Mouse (Mus musculus): ENCODE data around the gene Nectin1. TPM values are rescaled to one million over a fixed set of nuclear protein-coding genes. Genes with fewer than 3 reads are reported as not detected.

Nectin1 gene
- total RNA-seq (2021), result 1 to 10 TPM; 7.7 to 9.7 TPM
- long read RNA-seq, experiment 1, partial matches to known transcripts, result 0 of 1 reads
- long read RNA-seq, experiment 1, other reads (novel, unspliced or antisense), result 1 of 1 reads
- long read RNA-seq, experiment 2, partial matches to known transcripts, result 0 of 2 reads
- long read RNA-seq, experiment 2, other reads (novel, unspliced or antisense), result 2 of 2 reads

DNA sequence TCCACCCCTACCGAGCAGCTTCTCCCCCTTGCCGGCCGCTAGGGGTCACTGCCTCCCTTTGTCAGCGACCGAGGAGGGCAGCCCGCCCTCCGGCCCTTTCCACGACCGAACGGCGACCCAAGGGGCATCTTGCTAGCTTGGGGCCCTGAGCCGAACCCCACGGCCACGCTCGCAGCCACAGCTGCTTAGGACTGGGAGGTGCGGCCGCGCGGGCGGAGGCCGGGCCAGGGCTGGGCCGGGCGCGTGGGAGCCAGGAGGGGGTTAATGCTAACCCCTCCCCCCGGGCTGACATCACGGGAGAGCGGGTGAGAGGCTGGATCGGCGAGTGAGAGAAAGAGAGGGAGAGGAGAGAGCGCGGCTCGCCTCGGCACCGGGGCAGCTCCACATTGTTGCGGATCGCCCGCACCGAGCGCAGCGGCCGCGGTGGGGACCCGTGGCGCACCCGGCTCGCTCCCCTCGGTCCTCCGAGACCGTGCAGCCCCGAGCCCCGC, at the start of gene Nectin1:
Gene Nectin1, plus strand, starts transcription at position 338 of the 491 bp plus-strand sequence.
- DNase-seq, result peak; percentile 88

DNA sequence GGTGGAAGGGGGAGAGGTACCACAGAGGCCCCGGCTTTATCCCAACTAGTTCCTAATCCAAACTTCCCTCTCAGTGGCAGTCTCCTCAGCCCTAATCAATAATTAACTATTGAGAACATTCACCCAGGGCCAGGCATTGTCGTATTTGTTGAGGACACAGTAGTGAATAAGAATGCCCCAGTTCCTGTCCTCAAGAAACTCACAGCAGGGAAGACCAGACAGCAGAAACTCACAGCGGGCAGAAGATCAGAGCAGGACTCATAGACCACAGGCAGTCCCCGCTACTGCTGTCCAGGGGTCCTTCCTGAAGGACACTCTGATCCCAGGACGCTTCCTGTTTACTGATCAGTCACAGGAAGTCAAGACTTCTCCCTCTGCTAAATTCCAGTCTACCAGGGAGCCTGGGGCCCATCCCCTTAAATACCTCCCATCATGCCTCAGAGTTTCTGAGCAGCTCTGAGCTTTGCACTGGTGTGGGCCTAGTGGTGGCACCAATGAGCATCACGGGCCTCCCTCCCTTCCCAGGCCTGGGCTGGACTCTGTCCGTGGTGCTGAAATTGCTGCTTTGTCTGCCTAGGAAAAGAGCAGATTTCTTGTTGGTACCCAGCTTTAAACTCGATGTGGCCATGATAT, 45.6 kb upstream of the Nectin1 start:
- peak; percentile 70 for DNase-seq

DNA sequence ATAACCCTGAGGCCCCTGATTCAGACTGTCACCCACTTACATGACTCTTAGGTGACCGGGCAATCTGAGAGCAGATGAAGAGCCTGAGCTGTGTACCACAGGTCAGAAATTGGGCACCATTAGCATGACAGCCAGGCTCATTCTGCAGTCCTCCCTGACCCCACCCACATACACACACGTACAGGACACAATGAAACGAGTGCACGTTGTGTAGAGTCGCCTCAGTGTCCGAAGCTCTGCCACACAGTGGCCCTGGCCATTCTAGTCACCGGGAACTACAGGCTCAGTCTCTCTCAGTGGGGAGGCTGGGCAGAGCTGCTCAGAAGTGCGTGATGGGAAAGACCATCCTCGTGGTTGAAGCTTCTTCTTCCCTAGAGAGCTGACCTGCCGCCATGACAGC, 44.9 kb upstream of the Nectin1 start:
- DNase-seq, result no peak

DNA sequence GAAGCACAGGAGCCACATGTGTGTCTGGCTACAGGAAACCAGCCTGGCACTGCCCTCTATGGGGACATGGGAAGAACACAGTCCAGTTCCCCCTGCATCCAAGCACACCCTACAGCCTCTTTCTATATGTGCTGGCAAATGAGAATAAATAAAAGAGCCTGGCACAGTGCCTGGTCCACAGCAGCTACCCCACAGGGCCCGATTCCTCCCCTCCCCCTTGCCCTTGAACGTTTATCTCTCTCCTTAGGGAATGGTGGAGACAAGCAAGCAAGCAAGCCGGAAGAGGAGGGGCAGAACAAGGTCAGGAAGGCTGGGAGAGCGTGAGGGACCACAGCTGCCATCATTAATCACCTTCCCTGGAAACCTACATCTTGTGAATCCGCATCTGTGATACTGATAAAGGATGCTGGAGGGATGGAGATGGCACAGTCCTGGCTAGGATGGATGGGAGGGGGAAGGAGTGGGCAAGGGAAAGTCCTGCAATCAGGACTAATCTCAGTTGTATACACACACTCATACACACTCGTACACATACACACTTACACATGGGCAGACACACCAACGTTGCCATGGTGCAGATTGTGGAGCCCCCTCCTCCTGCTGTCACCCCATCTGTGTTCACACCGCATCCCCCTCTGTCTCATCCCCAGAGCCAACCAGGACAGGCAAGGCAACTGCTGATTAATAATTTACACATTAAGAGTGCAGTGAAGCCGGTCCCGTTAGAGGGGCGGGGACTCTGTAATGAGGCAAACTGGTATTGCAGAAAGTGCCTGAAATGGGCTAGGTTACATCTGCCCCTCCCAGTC, 44.2 kb upstream of the Nectin1 start:
- no peak for DNase-seq

DNA sequence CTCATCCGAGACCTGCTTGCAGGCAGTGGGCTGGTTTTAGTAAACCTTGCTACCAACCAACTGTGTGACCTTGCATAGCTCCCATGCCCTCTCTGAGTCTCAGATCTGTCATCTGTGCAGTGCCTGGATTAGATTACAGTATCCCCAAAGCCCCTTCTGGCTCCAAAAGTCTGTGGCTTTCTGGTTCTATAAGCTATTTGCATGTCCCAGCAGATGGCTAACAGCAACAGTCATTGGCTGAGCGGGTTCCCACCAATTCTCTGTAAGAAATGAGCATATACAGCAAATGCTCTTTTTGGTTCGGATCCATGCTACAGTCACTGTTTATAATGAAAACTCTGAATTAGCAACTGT, 43.6 kb upstream of the Nectin1 start:
- DNase-seq, result no peak

DNA sequence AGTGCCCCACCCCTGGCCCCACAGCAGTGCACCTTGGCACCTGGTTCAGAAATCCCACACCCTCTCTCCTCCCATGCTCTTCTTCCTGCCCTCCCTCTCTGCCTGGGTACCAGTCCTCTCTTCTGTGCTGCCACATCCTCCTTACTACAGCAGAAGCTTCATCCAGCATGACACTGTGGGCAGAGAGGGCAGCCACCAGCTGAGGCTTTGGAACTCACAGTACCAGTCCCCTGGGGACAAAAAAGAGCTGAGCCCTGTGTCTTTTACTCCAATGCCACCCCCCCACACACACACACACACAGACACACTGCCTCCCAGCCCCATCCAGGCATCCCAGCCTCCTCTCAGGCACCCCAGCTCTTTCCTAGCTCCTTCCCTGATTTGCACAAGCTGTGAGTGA, 42.0 kb upstream of the Nectin1 start:
- DNase-seq, result no peak

DNA sequence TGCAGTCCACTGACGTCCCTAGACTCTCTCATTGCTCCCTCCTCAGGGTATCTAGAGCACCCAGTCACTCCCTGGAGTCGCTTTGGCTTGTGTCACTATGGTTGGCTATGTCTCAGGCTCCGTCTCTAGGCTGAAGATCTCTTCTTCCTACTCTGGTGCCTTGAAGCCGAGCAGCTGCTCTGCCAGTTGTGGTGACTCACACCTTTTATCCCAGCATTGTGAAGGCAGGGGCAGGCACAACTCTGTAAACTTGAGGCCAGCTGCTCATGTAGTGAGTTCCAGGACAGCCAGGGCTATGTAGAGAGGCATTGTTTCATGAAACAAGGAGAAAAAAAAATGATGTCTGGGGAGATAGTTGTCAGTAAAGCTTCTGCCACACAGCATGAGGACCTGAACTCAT, 36.2 kb upstream of the Nectin1 start:
- DNase-seq, result no peak

DNA sequence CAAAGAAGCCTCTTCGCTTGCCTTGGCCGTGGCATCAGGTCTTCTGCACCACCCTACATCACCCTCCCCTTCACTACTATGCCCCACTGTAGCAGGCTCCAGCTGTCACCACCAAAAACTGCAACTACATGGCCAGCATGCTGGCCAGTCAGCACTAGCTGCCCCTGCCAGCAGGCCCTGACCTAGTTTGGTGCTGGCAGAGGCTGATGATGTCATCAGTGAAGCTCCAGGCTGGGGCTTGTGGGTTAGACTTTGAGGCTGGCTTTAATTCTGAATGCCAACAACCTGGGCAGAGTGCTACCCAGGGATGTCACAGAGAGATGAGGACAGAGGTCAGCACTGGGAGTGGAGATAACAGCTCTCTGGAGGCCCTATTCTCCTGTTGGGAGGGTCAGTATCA, 35.1 kb upstream of the Nectin1 start:
- DNase-seq, result peak; percentile 18

DNA sequence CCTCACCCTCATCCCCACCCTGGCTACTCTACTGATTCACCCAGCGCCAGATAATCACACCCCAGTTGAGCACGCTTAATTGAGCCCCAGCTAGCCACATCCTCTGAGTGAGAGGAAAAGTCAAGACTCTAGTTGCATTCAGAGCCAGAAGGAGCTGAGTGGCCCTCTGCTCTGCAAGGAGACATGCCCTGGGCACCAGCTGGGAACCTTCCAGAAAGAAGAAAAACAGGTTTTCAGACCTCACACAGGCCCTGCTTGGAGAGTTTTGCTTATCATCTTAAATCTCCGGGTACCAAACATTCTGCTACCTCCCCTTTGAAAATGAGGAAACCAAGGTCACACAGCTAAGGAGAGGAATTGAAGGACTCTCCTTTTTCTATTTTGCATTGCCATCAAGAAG, 30.4 kb upstream of the Nectin1 start:
- DNase-seq, result no peak

DNA sequence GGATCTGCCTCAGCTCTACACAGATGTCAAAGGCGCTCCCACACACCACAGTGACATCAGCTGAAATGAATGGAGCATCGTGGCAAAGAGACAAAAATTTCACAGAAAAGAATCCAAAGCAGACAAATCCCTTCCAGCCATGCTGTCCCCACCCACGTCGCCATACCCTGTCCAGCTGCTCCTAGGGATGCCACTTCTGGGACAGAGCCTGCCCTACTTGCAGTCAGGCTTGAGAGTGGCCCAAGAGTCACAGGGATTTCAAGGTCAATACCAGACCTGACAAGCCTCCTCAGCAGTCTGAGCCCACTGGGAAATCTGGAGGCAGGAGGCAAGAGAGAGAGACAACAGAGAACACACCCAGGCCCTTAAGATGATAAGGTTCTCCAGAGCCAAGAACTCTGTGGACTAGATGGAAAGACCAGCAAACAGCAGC, 24.4 kb upstream of the Nectin1 start:
- peak; percentile 20 for DNase-seq

DNA sequence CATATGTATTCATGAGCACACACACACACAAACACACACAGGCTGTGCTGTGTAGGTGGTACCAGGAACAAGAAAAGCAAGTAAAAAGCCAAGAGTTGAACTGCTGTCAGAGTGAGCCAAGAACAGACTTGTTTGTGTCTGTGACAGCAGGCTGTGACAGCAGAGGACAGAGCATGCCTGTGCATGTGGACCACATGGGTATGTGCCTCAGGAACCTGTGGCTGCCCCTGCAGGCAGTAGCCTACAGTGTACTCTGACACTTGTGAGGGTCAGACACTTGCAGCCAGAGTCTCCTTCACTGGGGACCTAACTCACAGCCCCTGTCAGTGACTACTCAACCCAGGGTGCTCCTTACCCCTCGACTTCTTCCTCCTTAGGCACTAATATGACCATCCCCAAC, 23.7 kb upstream of the Nectin1 start:
- no peak for DNase-seq

DNA sequence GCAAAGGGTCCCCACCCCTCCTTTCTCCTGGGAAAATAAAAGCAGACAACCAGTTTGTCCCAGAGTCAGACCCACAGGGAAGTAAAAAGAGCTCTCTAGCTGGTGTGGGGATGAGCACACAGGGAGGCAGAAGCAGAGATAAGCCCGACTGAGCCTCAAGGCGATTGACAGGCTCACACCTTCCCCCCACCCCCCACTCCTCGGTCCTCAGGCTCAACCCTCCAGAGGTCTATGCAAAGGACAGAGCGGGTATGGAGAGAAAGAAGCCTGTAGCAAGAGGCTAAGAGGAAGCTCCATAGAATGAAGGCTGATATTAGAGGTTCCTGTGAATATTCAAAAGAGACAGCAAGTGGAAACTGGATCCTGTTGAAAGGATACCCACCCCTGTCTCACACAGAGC, 19.7 kb upstream of the Nectin1 start:
- DNase-seq, result no peak

DNA sequence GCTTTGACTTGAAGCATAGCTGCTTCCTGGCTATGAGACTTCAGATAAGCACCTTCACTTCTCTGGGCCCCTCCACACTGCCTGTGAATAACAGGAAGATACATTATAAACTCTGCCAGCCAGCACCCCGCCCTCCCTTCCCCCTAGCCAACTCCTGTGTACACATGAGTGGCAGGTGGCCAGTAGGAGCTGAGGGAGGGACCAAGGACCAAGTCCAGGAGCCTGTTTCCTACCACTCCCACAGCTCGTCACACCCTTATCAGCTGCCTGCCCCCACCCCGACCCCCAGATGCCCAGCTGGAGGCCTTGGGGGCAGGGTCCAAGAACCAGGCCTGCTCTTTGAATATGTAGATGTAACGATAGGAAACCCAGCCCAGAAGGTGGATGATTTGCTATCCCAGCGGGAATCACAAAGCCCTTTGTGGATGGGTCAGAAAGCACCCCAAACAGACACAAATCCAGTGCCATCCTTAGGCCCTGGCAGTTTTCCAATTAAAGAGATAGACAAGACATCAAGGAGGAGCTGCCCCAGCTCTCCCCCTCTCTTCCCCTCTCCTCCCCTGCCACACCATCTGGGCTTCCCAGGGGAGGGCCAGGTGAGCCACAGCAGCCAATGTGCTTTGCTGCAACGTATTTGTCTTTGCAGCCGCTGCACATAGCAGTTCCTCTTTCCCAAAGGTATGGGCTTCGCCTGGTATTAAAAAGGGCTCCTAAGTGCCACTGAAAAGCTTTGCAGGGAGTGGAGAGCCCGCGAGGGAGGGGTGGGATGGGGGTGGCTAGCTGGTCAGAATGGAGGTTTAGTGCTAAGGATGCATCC, 14.1 kb upstream of the Nectin1 start:
- DNase-seq, result no peak

DNA sequence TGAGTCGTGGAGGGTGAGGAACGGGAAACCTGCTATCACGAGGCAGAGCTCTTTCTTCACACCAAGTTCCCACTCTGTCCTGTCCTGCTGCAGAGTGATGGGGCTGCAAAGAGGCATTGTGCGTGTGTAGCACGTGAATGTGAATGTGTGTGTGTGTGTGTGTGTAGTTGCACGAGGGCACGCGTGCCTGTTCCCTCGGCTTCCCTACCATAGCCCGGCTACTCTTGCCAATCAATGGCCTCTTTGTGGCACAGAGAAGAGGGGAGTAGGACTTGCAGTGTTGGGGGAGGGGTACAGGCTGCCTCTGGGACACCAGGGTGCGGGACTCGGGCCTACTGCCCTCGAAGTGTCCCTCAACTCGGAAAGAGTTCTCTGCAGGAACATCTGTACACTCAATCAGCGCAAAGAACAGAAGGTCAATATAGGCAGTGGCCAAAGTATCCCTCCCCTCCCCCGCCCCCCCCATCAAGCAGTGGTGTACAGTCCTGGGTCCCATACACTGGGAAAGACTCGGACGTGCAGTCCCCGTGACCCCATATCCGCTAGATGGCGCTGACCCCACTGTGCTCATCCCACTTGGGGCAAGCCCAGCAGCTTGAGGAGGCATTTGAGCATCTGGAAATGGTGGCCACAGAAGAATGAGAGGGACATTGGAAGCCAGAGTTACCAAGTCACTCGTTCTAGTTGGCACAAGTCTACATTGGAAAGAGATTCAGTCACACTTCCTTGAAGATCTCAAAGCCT, 13.3 kb upstream of the Nectin1 start:
- peak; percentile 66 for DNase-seq

DNA sequence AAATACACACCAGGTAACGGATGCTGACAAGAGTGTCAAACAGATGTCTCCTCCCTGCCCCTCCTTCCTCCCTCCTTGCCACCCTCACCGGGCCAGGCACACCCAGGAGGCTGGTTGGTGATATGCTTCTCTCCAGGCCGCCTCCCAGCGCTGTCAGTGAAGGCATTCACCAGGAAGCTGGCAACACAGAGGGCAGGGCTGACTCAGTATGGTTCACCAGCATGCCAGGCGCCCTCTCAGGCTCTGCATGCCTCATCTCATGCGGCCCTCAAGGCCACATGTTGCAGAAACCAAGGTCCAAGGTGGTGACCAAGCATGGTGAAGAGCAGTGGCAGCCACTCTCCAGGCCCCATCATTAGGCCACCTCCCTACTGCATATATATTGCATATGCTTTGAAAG, 11.9 kb upstream of the Nectin1 start:
- no peak for DNase-seq

DNA sequence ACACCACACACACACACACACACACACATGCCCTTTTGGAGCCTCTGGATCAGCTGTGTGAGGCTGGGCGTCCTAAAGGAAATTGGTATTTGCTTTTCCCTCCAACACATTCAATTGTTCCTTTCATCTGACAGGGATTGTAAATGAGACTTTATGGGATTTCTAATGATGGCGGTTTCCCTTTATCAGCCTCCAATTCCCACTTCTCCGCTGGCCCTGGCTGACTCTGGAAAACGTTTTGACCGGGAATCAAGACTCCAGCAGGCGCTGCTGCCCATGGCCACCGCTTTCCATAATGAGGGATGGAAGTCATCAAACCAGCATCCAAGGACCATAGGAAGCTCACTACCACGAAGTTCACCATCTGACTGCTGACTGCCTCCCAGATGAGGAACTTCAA, 11.1 kb upstream of the Nectin1 start:
- no peak for DNase-seq

DNA sequence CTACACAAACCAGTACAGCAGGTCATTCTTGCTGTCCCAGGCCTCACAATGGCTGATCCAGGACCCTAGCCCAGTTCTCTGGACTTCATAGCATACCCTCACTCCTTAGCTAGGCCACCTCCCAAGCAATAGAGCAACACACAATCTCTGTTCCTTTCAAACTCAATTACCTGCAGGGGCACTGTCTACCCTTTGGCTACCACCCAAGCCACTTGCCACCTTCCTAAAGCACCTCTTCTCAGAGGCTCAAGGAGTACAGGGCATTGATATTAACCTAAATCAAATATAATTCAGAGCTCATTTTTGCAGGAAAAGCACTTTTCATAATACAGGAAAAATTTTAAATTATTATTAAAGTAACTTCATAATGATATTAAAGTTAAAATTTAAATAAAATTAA, 8.8 kb upstream of the Nectin1 start:
- no peak for DNase-seq

DNA sequence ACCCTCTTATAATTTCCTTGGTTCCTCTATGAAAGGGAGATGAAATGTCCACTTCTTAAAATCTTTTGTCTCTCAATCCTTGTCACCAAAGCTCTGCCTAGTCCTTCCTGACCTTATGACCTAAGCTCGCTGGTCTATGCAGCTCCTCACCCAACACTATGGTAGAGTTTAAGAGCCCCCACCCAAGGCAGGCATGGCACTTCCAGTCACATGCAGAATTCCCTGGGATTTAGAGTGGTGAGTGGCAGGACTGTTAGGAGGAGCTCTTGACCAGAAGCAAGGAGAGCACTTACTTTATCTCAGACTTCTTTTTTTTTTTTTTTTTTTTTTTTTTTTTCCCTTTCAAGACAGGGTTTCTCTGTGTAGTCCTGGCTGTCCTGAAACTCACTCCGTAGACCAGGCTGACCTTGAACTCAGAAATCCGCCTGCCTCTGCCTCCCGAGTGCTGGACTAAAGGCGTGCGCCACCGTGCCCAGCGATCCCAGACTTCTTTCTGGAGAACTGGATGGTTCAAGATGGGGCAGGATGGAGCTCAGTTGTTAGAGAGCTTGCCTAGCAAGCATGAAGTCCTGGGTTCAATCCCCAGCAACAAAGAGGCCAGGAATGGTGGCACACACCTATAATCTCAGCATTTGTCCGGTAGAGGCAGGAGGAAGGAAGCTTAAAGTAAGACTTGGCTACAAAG, 7.6 kb upstream of the Nectin1 start:
- DNase-seq, result no peak

DNA sequence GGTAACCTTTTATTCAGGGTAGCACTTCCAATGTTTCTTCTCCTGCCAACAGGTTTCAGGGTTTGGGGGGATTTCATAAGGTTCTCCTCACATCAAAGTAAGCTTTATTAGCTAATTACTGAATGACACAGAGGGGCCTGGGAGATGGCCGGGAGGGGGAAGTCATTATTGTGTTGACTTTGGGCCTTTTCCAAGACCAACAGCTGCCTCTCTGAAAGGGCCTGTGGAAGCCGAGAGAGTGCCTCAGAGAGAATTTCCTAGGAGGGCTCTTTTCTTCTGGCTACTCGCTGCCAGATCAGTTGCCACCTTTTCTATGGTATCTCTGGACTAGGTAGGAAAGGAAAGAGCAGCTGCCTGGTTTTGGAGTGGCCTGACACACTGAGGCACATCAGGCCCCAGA, 6.5 kb upstream of the Nectin1 start:
- DNase-seq, result no peak

DNA sequence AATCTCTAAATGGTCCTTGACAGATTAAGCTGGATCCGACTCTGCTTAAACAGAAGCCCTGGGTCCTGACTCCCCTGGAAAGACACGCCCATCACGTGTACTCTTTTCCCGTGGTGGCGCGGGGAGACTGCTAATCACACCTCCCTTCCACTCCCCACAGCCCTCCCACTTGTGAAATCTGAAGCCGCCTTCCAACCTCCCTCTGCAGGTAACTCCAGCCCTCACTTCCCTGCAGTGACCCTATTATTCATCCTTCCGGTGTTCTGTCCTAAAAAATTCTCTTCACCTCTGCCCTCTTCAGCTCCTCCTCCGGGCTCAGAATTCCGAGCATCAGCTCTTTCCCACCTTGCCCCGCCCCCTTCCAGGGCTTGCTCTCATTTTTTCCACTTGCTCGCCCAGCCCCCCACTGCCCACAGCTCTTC, 5.9 kb upstream of the Nectin1 start:
- no peak for DNase-seq

DNA sequence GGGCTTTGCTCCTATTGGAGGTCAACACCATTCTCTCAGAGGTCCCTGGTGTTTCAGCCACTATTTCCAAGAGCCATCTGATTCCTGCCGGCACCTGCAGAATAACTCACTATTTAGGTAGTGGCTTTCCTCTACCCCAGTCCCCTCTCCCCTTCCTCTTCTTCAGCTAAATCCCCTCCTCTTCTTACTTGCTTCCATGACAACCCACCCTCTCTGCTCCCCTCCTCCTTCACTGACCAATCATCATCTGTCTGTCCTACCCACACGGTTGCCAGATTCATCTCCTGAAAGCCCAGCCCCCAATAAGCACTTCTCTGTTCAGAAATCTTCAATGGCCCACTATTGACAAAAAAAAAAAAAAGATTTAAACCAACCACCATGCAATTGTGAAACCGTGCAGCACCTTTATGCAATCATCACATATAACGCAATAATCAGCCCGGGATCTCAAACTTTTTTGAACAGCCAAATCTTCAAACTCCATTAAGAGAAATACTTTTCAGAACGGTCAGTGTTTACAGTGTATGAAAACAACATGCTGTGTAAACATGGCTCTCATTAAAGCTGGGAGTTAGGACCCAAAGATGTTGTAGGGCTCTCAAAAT, 5.2 kb upstream of the Nectin1 start:
- no peak for DNase-seq
